ENCODE assay signal across 9 mouse cellular contexts in genomic region chr7:66866944-66867718, GRCm38 (mm10). TPM values are rescaled to one million over a fixed set of nuclear protein-coding genes. Genes with fewer than 3 reads are reported as not detected.
A peak's percentile ranks its signal among the peaks of the same experiment; 100 is the strongest.
DNase-seq lines count a peak whose midpoint lies in the region; ATAC-seq and TF ChIP-seq lines count a peak whose summit lies in the region.
"Had no signal": no experiment of that assay in that cellular context is flagged by ENCODE, and none has a peak within 500 bp of the region (broad histone marks: within the 10 kb centered on the region; RNA-seq: fewer than 3 reads in every experiment).

No protein-coding gene starts in this region.

- H3K36me3 ChIP-seq in midbrain, postnatal 0 days (ENCODE audit: insufficient read depth, low read length) = no peaks in the 10 kb centered on the region
- no peaks in the 10 kb centered on the region for H3K36me3 ChIP-seq in midbrain, embryonic 13.5 days
- no peaks in the 10 kb centered on the region for H3K36me3 ChIP-seq in kidney, adult 2 months (ENCODE audit: control insufficient read depth, insufficient read depth, low read length)
- H3K36me3 ChIP-seq: G1E had no signal

- no peak overlapping the region for H3K4me2 ChIP-seq in midbrain, postnatal 0 days (ENCODE audit: low read depth, low read length, poor library complexity, severe bottlenecking)
- no peak overlapping the region for H3K4me2 ChIP-seq in midbrain, embryonic 13.5 days (replicated peaks)

- peak; percentile 24 for DNase-seq in gastrocnemius, postnatal 10 days
- DNase-seq in gastrocnemius, postnatal 36 days = no peak
- DNase-seq in midbrain, postnatal 0 days (ENCODE audit: low spot score) = peak; percentile 15
- peak; percentile 48 to 50 for DNase-seq in frontal cortex, postnatal 36 days (ENCODE audit: low spot score in 2 of 2)
- DNase-seq in spleen, postnatal 14 days (ENCODE audit: low spot score in 2 of 2) = no peak
- no peak for DNase-seq in kidney, adult 2 months

- H3K4me1 ChIP-seq in midbrain, postnatal 0 days (ENCODE audit: insufficient read depth, low read length) = no peaks in the 10 kb centered on the region
- peaks cover 17% of the 10 kb centered on the region for H3K4me1 ChIP-seq in midbrain, embryonic 13.5 days (replicated peaks)
- H3K4me1 ChIP-seq in kidney, adult 2 months (ENCODE audit: control insufficient read depth, insufficient read depth, low read length) = no peaks in the 10 kb centered on the region

- WGBS in midbrain, postnatal 0 days = 74% methylated on average over 19 of the region's 19 CpGs
- 76% methylated on average over 19 of the region's 19 CpGs for WGBS in midbrain, embryonic 13.5 days
- WGBS in kidney, adult 2 months = 60% methylated on average over 19 of the region's 19 CpGs

- no peak for TF ChIP-seq POLR2A in kidney, adult 2 months (IDR thresholded peaks at IDR 0.05; ENCODE audit: low read depth, low read length)

- peak; percentile 47 for TF ChIP-seq CTCF in midbrain, postnatal 0 days (IDR thresholded peaks at IDR 0.05)
- TF ChIP-seq CTCF in kidney, adult 2 months (conservative IDR thresholded peaks at IDR 0.05; ENCODE audit: insufficient read depth, insufficient read length, low read depth, low read length) = no peak

- no peak for ATAC-seq in midbrain, postnatal 0 days (ENCODE audit: low FRiP score)
- ATAC-seq in midbrain, embryonic 13.5 days = no peak
- ATAC-seq in megakaryocyte-erythroid progenitor cell, adult 5-6 weeks (replicated peaks; ENCODE audit: low FRiP score, low TSS enrichment, poor library complexity, severe bottlenecking) = peak; percentile 41; the same call in 1 of the 2 replicates

- no peaks in the 10 kb centered on the region for H3K9me3 ChIP-seq in midbrain, postnatal 0 days (ENCODE audit: low read length)
- no peaks in the 10 kb centered on the region for H3K9me3 ChIP-seq in midbrain, embryonic 13.5 days

- no peak overlapping the region for H3K4me3 ChIP-seq in midbrain, postnatal 0 days (ENCODE audit: low read depth, low read length)
- H3K4me3 ChIP-seq in midbrain, embryonic 13.5 days (replicated peaks) = no peak overlapping the region
- H3K4me3 ChIP-seq in kidney, adult 2 months (ENCODE audit: insufficient read depth, low read depth, low read length) = no peak overlapping the region

- no peak overlapping the region for H3K9ac ChIP-seq in midbrain, postnatal 0 days (replicated peaks; ENCODE audit: low read length, poor library complexity, severe bottlenecking)
- no peak overlapping the region for H3K9ac ChIP-seq in midbrain, embryonic 13.5 days (replicated peaks)

- intact Hi-C loops in gastrocnemius, postnatal 36 days (cut with DNase I) = no loop called here

- H3K27me3 ChIP-seq in midbrain, postnatal 0 days (ENCODE audit: insufficient read depth, low read length) = no peaks in the 10 kb centered on the region
- no peaks in the 10 kb centered on the region for H3K27me3 ChIP-seq in midbrain, embryonic 13.5 days
- H3K27me3 ChIP-seq in kidney, adult 2 months (replicated peaks; ENCODE audit: control insufficient read depth, insufficient read depth, low read length) = no peaks in the 10 kb centered on the region

- H3K27ac ChIP-seq in midbrain, postnatal 0 days (ENCODE audit: low read depth, low read length) = no peak overlapping the region
- no peak overlapping the region for H3K27ac ChIP-seq in midbrain, embryonic 13.5 days
- no peak overlapping the region for H3K27ac ChIP-seq in kidney, adult 2 months (ENCODE audit: insufficient read depth, low read depth, low read length)

RNA-seq across cellular contexts. Expression of gene Adamts17, which starts 27.6 kb away (rescaled TPM):
- total RNA-seq in gastrocnemius, postnatal 10 days (2021) = 10 to 100 TPM in 1 of 2 experiments, 1 to 10 TPM in 1; 9.7 to 16.6 TPM
- total RNA-seq in gastrocnemius, postnatal 36 days (2021) = under 1 TPM; 0.44 to 0.56 TPM
- total RNA-seq in midbrain, postnatal 0 days (2014; rRNA removed) = 13.0 and 16.9 TPM in 2 replicates
- 3.2 and 3.8 TPM in 2 replicates for polyA plus RNA-seq in midbrain, postnatal 0 days (2015; fragmentation: Nextera tagmentation; extraction: Ambion mirVana)
- 1.3 and 1.4 TPM in 2 replicates for polyA plus RNA-seq in midbrain, embryonic 13.5 days (2015; fragmentation: Nextera tagmentation; extraction: Ambion mirVana)
- total RNA-seq in megakaryocyte-erythroid progenitor cell, adult 5-6 weeks (2014; fragmentation: Nextera tagmentation) = 1.2 TPM in 1 of 2 replicates, not detected in the other
- total RNA-seq in megakaryocyte-erythroid progenitor cell, adult 5-6 weeks (2017) = not detected in 2 replicates
- polyA plus RNA-seq in kidney, adult 2 months (2012; rRNA removed) = 0.17 and 0.41 TPM in 2 replicates
- polyA plus RNA-seq: G1E had no signal

Comparison
In these comparisons a context has a peak if more than half of its experiments do, and no peak if none do; other contexts are left out.
1. DNase-seq: peak in gastrocnemius, postnatal 10 days (single experiment), midbrain, postnatal 0 days (single experiment) and frontal cortex, postnatal 36 days (2 of 2); none in gastrocnemius, postnatal 36 days (0 of 2), spleen, postnatal 14 days (0 of 2) and kidney, adult 2 months (single experiment).